Mouse (Mus musculus) kidney, adult 9 months (tissue): Measurements from ENCODE around the gene Traf1.
A peak's percentile ranks its signal among the peaks of the same experiment; 100 is the strongest.

Source experiments
- DNase-seq: peaks from one replicate; pipeline ENCODE4 v3.0.0; 2022

The Traf1 gene

GRCm38 (mm10) chr2:34899682-34900081 lies 61.9 kb downstream of the Traf1 start:
- no peak for DNase-seq

GRCm38 (mm10) chr2:34897820-34898219 lies 63.8 kb downstream of the Traf1 start:
- peak; percentile 74 for DNase-seq

DNA sequence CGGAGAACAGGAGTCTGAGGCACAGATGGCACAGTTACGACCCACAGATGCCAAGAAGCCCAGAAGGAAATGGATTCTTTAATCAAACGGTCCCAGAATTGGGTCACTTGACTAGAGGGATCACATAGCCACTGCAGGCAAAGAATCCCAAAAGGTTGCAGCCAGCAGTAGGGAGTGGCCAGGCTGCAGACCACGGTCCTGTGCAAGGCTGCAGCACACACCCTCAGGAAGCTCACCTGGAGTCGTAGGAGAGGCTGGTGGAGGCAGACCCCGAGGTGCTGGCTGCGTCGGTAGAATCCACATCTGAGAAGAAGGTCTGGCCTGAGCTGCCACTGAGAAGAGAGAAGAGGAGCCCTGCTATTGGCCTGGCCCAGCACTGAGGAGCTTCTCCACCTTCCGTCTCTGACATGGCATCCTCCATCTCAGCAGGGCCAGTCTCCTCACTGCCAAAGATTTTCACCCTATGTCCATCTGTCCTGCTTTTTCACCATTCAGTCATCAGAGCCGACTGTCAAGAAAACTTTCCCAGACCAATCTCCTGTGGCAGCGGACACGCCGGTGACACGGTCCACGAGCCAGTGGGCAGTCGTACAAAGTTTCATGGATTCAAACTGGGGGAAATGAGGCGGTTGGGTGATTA lies 64.6 kb downstream of the Traf1 start:
- no peak for DNase-seq

GRCm38 (mm10) chr2:34895503-34896113 lies 66.0 kb downstream of the Traf1 start:
- no peak for DNase-seq

DNA sequence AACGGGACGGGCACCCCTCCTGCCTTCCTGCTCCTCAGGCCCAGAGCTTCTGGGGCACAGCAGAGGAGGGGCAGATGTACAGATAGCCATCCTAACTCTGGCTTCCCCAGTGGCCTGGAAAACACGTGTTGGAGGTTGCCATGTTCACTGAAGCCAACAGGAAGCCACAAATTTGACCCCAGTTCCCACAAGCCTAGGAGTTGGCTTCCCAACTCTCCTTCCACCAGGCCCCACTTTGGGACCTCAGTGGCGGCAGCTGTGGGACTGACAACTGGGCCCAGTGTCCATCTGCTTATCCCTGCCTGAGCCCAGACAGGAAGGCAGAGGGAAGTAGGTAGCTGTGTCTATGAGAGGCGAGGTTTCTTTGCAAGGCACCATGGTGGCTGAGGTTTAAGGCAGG lies 67.6 kb downstream of the Traf1 start:
- DNase-seq, result no peak
